Mouse (Mus musculus) bone marrow macrophage, adult 2 months (primary cell): ENCODE data around the gene 2210016L21Rik.

Source experiments
- CTCF ChIP-seq: IDR thresholded peaks from 2 replicates; pipeline ENCODE4 v1.5.1; 2012; ENCODE audit warnings: low read depth, mild to moderate bottlenecking, low read length, moderate library complexity
- POLR2A ChIP-seq: IDR thresholded peaks from 2 replicates; pipeline ENCODE4 v1.6.1; 2012; ENCODE audit warnings: mild to moderate bottlenecking, low read depth, low read length, borderline replicate concordance

DNA sequence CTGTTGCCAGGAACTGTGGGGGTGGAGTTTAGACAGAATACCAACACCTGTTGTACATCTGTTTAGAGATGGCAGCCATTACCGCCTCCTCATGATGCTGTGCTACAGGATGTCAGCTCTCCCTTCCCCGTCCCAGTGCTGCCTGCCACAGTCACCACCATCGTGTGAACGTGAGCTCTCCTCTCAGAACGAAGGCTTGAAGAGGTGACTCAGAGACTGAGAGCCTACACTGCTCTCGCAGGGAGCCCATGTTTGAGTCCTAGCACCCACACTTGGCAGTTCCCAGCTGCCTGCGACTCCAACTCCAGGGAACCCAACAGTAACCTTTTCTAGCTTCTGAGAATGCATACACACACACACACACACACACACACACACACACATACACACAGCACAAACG is 27.1 kb upstream of the 2210016L21Rik start:
- TF ChIP-seq CTCF (no peak), POLR2A (no peak)
